Mouse (Mus musculus) liver, embryonic 12.5 days (tissue): ENCODE measurements around the gene Sdhaf2. TPM values are rescaled to one million over a fixed set of nuclear protein-coding genes. Genes with fewer than 3 reads are reported as not detected.
"Not testable (repeated sequence)": the region's sequence is repeated elsewhere in the genome, so short reads cannot be mapped to it uniquely, and the experiment has no call there.

Source experiments
- ATAC-seq: fragments of 200-750 bp; cut with Nextera tagmentation; 2 replicates; pipeline ENCODE4 v1.8.0; 2017; ENCODE audit warnings: moderate number of reproducible peaks, mild to moderate bottlenecking, moderate library complexity
- H3K27ac ChIP-seq: fragments of 300-500 bp; sonication (generic); 2 replicates; pipeline ENCODE4 v1.5.1; 2016; ENCODE audit warnings: mild to moderate bottlenecking
- H3K27me3 ChIP-seq: fragments of 300-500 bp; sonication (generic); replicated peaks from 2 replicates; pipeline ENCODE4 v1.6.1; 2016; ENCODE audit warnings: mild to moderate bottlenecking, moderate library complexity
- H3K36me3 ChIP-seq: fragments of 300-500 bp; sonication (generic); 2 replicates; pipeline ENCODE4 v1.6.1; 2016; ENCODE audit warnings: mild to moderate bottlenecking, moderate library complexity
- H3K4me1 ChIP-seq: fragments of 300-500 bp; sonication (generic); 2 replicates; pipeline ENCODE4 v1.6.1; 2016
- H3K4me2 ChIP-seq: fragments of 300-500 bp; sonication (generic); 2 replicates; pipeline ENCODE4 v1.6.1; 2016; ENCODE audit warnings: mild to moderate bottlenecking, moderate library complexity
- H3K4me3 ChIP-seq: fragments of 300-500 bp; sonication (generic); 2 replicates; pipeline ENCODE4 v1.5.1; 2016; ENCODE audit warnings: mild to moderate bottlenecking, moderate library complexity
- H3K9ac ChIP-seq: fragments of 300-500 bp; sonication (generic); 2 replicates; pipeline ENCODE4 v1.6.1; 2016; ENCODE audit warnings: mild to moderate bottlenecking, moderate library complexity
- H3K9me3 ChIP-seq: fragments of 300-500 bp; sonication (generic); replicated peaks from 2 replicates; pipeline ENCODE4 v1.6.1; 2016; ENCODE audit warnings: mild to moderate bottlenecking, moderate library complexity
- WGBS: fragments of 180-500 bp; shearing (Covaris S2); methylation state at CpG from one replicate; pipeline ENCODE4 v1.1.7; 2016; ENCODE audit not compliant: insufficient replicate concordance; 5-methylcytosine and 5-hydroxymethylcytosine counted together
- polyA plus RNA-seq: library from polyadenylated mRNA; unstranded; fragments of >200 nt; fragmentation: Nextera tagmentation; extraction: Ambion mirVana; gene quantifications from 2 replicates; pipeline ENCODE4 v1.2.1, GENCODE M21; 2016

Sdhaf2 gene
- polyA plus RNA-seq, result 38.0 and 40.8 TPM in 2 replicates

GRCm38 (mm10) chr19:10525910-10526309 is at the start of gene Sdhaf2:
Sdhaf2 (minus strand) TSS chr19:10526142.
- peaks cover 54% of the 10 kb centered on the region for H3K4me1 ChIP-seq
- 2% methylated on average over 11 of the region's 11 CpGs for WGBS
- no peak for ATAC-seq

DNA sequence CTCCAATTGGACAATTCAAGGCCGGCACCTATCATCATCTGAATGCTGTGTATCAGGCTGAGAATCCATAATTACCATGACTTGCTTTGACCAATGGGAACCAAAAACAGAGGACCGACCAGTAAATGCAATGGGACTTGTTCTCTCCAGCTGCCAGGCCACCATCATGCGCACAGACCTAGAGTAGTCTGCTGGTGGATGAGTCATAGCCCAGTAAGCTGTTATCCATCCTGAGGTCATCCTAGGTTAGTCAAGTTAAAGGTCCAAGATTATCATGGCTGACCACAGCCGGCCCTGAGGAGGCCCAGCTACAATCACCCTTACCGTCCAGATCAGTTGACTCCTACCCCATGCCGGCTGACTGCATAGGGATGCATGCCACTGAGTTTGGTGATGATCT is 43.7 kb upstream of the Sdhaf2 start:
- peaks cover 54% of the 10 kb centered on the region for H3K36me3 ChIP-seq
- H3K4me1 ChIP-seq, result peaks cover 4% of the 10 kb centered on the region; the same call in 1 of the 2 replicates
- ATAC-seq, result no peak
- no peak overlapping the region for H3K4me2 ChIP-seq
- H3K9ac ChIP-seq, result no peak overlapping the region
- H3K9me3 ChIP-seq, result no peaks in the 10 kb centered on the region
- H3K27ac ChIP-seq, result no peak overlapping the region
- 77% methylated on average over 6 of the region's 6 CpGs for WGBS
- no peaks in the 10 kb centered on the region for H3K27me3 ChIP-seq
- no peak overlapping the region for H3K4me3 ChIP-seq

More at GRCm38 (mm10) chr19:10525910-10526309, at the start of gene Sdhaf2:
- Histone ChIP-seq H3K4me3 (peak within 1 kb of the TSS; percentile 77), H3K9ac (peak within 1 kb of the TSS; percentile 95), H3K4me2 (peak within 1 kb of the TSS; percentile 81), H3K27me3 (no peaks in the 10 kb centered on the region), H3K9me3 (no peaks in the 10 kb centered on the region), H3K27ac (peak within 1 kb of the TSS; percentile 99), H3K36me3 (peaks cover 38% of the 10 kb centered on the region)

- peaks cover 11% of the 10 kb centered on the region; the same call in 1 of the 2 replicates for H3K36me3 ChIP-seq
- no peak overlapping the region for H3K4me3 ChIP-seq
- H3K4me1 ChIP-seq, result peaks cover 15% of the 10 kb centered on the region
- no peak overlapping the region for H3K9ac ChIP-seq
- WGBS, result 63% methylated on average over 4 of the region's 4 CpGs
- ATAC-seq, result no peak
- no peak overlapping the region for H3K4me2 ChIP-seq
- no peaks in the 10 kb centered on the region for H3K27me3 ChIP-seq
- no peaks in the 10 kb centered on the region for H3K9me3 ChIP-seq
- H3K27ac ChIP-seq, result no peak overlapping the region
Observed at GRCm38 (mm10) chr19:10565217-10565616, 39.3 kb upstream of the Sdhaf2 start.

DNA sequence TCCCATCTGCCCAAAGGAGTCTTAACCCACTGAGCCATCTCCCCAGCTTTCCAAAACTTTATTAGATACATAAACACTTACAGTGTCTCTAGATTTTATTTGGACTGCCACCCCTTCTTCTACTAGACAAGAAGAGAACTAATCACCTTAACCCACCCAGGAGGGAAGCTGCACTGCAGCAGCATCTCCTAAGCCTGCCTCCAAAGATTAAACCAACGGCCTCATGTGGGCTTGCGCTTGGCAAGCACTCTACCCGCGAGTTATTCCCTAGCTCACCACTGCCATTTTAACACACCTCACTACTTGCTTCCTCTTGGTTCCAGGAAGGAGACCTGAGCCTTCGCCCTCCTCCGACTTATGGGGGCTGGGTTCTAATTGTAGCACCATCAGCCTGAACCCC is 38.3 kb upstream of the Sdhaf2 start:
- Histone ChIP-seq H3K4me1 (peaks cover 15% of the 10 kb centered on the region), H3K4me3 (no peak overlapping the region), H3K9ac (no peak overlapping the region), H3K36me3 (peaks cover 1% of the 10 kb centered on the region; the same call in 1 of the 2 replicates), H3K27ac (no peak overlapping the region), H3K27me3 (no peaks in the 10 kb centered on the region), H3K9me3 (no peaks in the 10 kb centered on the region), H3K4me2 (no peak overlapping the region)
- 63% methylated on average over 6 of the region's 6 CpGs for WGBS
- ATAC-seq, result no peak

GRCm38 (mm10) chr19:10562351-10562750 is 36.4 kb upstream of the Sdhaf2 start:
- H3K4me3 ChIP-seq, result no peak overlapping the region
- H3K36me3 ChIP-seq, result no peaks in the 10 kb centered on the region
- no peak for ATAC-seq
- no peak overlapping the region for H3K4me2 ChIP-seq
- peak overlapping the region; percentile 31 for H3K27ac ChIP-seq
- H3K27me3 ChIP-seq, result no peaks in the 10 kb centered on the region
- H3K9me3 ChIP-seq, result no peaks in the 10 kb centered on the region
- H3K9ac ChIP-seq, result no peak overlapping the region
- 61% methylated on average over 5 of the region's 5 CpGs for WGBS
- peaks cover 15% of the 10 kb centered on the region for H3K4me1 ChIP-seq

DNA sequence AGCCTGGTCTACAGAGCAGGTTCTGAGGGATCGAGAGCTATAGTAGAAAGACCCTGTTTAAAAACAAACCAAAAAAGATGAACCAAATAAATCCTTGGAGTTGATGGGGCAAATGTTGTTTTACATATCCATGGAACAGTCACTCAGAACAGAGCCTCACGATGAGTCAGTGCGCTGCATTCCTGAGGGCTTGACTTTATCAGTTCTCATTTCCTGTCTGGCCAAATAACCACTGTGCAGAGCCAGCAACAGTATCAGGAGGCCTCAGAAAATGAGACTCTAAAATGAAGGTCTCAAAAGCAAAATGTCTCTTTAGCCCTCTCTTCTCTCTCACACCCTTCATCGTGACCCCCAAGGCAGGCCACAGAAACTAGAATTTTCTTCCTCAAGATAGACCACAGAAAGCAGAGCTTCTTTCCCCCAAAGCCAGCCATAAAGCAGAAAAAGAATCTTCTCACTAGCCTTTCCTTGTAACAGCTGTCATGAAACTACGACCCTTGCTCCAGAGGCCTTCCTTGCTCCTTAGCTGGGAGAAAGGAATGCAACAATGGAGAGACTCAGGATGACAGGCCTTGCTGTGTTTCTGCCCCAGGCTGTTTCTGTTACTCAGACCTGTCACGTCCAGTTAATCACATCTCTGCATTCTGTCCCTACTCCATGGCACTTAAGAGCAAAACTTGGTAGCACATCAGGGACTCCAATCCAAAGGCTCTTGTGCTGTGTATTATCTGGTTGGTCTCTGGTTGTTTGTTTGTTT is 35.8 kb upstream of the Sdhaf2 start:
- Histone ChIP-seq H3K4me1 (peaks cover 18% of the 10 kb centered on the region), H3K4me2 (no peak overlapping the region), H3K9ac (no peak overlapping the region), H3K27me3 (no peaks in the 10 kb centered on the region), H3K27ac (peak overlapping the region; percentile 54), H3K36me3 (no peaks in the 10 kb centered on the region), H3K4me3 (no peak overlapping the region), H3K9me3 (no peaks in the 10 kb centered on the region)
- ATAC-seq, result no peak; the same call in 1 of the 2 replicates
- WGBS, result 43% methylated on average over 6 of the region's 6 CpGs

DNA sequence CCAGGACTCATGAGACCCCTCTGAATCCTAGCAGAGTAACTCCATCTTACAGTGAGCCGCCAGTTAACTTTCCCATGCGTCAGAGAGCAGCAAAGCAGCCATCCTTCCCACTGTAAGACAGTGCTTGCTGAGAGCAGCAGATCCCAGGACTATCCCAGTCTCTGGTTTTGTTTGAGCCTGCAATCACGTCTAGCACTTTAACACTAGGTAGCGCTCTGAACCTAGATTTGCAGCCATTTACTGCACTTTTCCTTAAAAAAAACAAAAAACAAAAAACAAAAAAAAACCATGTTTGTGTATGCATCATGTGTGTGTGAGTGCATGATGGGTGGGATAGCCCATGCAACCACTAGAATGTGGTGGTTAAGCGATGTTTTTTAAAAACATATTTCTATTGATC is 34.2 kb upstream of the Sdhaf2 start:
- WGBS, result 37% methylated on average over 5 of the region's 5 CpGs

GRCm38 (mm10) chr19:10557837-10558375 is 32.0 kb upstream of the Sdhaf2 start:
- H3K4me1 ChIP-seq, result peaks cover 36% of the 10 kb centered on the region
- H3K36me3 ChIP-seq, H3K9ac ChIP-seq, H3K4me2 ChIP-seq, H3K9me3 ChIP-seq, H3K27me3 ChIP-seq, ATAC-seq, H3K27ac ChIP-seq, H3K4me3 ChIP-seq: not testable (repeated sequence)
- 73% methylated on average over 4 of the region's 4 CpGs for WGBS

More for the DNA sequence above, 34.2 kb upstream of the Sdhaf2 start:
- H3K4me2 ChIP-seq, result no peak overlapping the region
- H3K36me3 ChIP-seq, result no peaks in the 10 kb centered on the region
- ATAC-seq, result no peak
- H3K4me3 ChIP-seq, result no peak overlapping the region
- no peaks in the 10 kb centered on the region for H3K9me3 ChIP-seq
- H3K27me3 ChIP-seq, result no peaks in the 10 kb centered on the region
- peaks cover 26% of the 10 kb centered on the region for H3K4me1 ChIP-seq
- no peak overlapping the region for H3K27ac ChIP-seq
- H3K9ac ChIP-seq, result no peak overlapping the region

- no peak for ATAC-seq
- H3K4me1 ChIP-seq, result peaks cover 36% of the 10 kb centered on the region
- H3K4me3 ChIP-seq, result no peak overlapping the region
- WGBS, result 71% methylated on average over 2 of the region's 2 CpGs
- H3K9me3 ChIP-seq, result no peaks in the 10 kb centered on the region
- no peaks in the 10 kb centered on the region for H3K27me3 ChIP-seq
- peaks cover 3% of the 10 kb centered on the region for H3K36me3 ChIP-seq
- H3K27ac ChIP-seq, result no peak overlapping the region
- H3K4me2 ChIP-seq, result no peak overlapping the region
- no peak overlapping the region for H3K9ac ChIP-seq
Observed at GRCm38 (mm10) chr19:10557430-10557829, 31.5 kb upstream of the Sdhaf2 start.

- H3K4me2 ChIP-seq, result no peak overlapping the region
- WGBS, result 53% methylated on average over 2 of the region's 2 CpGs
- no peak overlapping the region for H3K4me3 ChIP-seq
- no peaks in the 10 kb centered on the region for H3K27me3 ChIP-seq
- no peaks in the 10 kb centered on the region for H3K9me3 ChIP-seq
- H3K36me3 ChIP-seq, result peaks cover 7% of the 10 kb centered on the region
- peak overlapping the region; percentile 81; the same call in 1 of the 2 replicates for H3K27ac ChIP-seq
- ATAC-seq, result no peak
- H3K9ac ChIP-seq, result no peak overlapping the region
- H3K4me1 ChIP-seq, result peaks cover 32% of the 10 kb centered on the region
Observed at GRCm38 (mm10) chr19:10557001-10557400, 31.1 kb upstream of the Sdhaf2 start.

- H3K27ac ChIP-seq, result peak within 1 kb of the TSS; percentile 81
- H3K9me3 ChIP-seq, result no peaks in the 10 kb centered on the region
- peaks cover 18% of the 10 kb centered on the region for H3K36me3 ChIP-seq
- ATAC-seq, result peak; percentile 99
- 3% methylated on average over 43 of the region's 43 CpGs for WGBS
- peak within 1 kb of the TSS; percentile 79 for H3K9ac ChIP-seq
- H3K4me1 ChIP-seq, result peaks cover 25% of the 10 kb centered on the region
- H3K27me3 ChIP-seq, result no peaks in the 10 kb centered on the region
- H3K4me3 ChIP-seq, result peak within 1 kb of the TSS; percentile 77
- H3K4me2 ChIP-seq, result peak within 1 kb of the TSS; percentile 92
Observed at GRCm38 (mm10) chr19:10555624-10556510, 29.9 kb upstream of the Sdhaf2 start, which contains the start of gene Tmem216. Tmem216 (minus strand) TSS chr19:10556238.
